Mouse (Mus musculus): Measurements from ENCODE around the gene Cab39.
A peak's percentile ranks its signal among the peaks of the same experiment; 100 is the strongest.

The Cab39 gene

DNA sequence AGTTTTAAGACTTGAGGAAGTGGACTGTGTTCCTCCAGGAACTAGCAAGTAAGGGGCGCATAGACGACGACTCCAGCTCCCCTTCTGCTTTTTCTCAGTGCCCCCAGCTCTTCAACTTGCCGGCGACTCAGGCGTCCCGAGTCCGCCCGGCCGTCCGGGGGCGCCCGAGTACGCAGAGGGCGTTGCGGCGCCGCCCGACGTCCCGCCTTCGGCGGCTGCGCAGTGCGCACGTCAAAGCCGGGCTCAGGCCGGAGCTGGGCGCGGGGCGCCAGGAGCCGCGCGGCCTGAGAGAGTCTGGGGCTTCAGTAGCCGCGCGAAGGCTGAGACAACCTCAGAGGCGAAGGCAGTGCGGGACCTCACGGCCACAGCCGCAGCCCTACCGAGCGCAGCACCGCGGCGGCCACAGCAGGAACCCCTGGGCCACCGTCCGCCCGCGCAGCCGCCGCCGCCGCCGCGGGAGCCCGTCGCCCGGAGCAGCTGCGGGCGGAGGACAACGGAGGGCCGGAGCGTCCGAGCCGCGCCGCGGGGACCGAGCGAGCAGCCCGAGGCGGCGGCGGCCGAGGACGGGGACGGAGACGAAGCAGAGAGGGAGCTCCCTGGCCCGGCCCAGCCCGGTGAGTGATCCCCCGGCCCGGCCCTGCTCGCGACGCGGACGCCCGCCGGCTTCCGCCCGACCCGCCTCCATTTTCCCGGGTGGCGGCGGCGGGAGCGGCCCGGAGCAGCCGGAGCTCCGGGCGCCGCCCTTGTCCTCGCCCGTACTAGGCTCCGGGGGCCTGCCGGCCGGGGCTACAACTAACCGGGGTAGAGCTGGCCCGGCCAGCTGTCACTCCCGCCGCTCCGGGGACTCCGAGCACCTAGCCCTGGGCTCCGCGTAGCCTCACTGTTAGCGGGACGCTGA, at the start of gene Cab39:
Gene Cab39, plus strand, starts transcription at position 234 of the 898 bp plus-strand sequence.
- peak; percentile 93 for DNase-seq (ENCODE audit: low read depth, low spot score)

DNA sequence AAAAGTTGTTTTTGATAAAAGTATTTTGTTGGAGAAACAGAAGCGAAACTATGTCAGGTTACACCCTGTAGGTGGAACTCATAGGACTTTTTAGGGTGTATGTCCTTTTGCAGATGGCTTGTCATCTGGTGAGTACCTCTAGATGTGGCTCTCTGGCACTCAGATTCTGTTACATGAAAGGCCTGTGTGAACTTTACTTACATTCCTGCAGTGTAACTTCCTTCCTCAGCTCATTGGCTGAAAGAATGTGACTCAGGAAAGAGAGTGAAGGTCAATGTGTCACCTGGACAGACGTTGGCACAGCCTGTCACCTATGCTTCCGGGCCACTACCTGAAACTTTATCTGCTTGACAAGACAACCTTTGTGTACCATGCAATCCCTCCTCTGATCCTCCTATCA, 48.7 kb upstream of the Cab39 start:
- DNase-seq (ENCODE audit: low read depth, low spot score), result no peak

DNA sequence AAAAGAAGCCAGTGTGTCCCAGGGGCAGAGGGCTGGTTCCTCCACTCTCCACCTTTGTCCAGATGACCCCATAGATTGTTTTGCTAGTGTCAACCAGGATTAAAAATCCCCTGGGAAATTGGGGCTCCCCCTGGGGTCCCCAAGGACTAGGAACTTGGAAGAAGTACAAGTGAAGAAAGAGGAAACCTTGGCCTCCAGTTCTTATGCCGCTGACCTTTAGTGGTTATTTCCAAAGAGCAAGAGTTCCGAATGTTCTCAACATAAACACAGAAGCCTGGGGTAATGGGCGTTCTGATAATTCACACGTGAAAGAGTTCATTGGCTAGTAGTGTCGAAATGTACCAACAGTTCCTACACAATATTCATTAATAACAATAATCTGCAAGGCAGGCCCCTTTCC, 46.7 kb upstream of the Cab39 start:
- DNase-seq (ENCODE audit: low read depth, low spot score), result no peak

DNA sequence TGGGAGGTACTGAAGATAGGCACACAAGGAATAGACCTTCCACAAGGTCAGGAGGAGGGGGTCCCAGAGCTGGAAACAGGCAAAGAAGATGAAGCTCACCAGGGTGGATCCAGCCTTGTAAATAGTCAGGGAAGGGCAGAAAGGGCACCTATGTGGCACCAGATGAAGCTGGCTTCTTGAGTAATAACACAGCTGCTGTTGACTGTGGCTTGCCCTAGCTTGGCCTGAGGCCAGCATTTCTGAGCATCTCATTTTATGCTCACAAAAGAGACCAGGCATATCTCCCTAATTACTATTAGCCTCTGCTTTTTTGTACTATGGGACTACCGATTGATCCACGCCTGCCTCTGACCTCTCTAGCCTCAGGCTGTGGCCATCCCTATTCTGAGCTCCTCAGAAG, 43.4 kb upstream of the Cab39 start:
- no peak for DNase-seq (ENCODE audit: low read depth, low spot score)

DNA sequence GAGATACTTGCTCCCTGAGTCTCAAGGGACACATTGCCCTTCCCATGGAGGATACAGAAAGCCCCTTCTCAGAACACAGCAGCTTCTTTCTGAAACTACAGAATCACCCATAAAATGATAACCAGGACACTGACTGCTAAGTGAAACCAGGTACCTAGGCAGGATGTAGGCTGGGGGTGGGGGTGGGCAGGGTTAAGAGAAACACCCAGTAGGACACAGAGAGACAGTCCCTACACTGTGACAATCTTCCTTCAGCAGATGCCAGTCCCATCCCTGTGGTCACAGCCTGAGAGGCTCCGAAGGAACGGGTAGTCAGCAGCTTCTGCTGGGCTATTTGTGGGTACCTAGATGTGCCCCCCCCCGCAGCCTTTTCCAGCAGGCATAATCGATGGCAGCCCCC, 42.6 kb upstream of the Cab39 start:
- no peak for DNase-seq (ENCODE audit: low read depth, low spot score)

DNA sequence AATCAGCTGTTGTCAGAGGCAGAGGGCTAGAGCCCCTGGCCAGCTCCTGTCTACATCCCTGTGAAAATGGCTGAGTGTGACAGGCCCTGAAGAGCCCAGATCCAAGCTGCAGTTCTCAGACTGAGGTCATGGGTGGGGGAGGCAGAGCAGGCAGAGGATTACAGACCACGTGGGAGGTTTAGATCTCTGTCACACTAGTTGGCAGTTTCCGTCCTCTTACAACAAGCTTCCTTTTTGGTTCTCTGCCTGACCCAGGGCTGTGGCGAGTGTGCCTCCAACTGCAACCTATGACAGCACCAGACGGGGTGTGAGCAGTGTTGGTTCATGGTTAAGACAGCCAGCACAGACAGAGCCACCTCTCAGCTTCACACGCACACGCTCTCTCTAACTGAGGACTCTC, 41.7 kb upstream of the Cab39 start:
- DNase-seq (ENCODE audit: low read depth, low spot score), result peak; percentile 36

DNA sequence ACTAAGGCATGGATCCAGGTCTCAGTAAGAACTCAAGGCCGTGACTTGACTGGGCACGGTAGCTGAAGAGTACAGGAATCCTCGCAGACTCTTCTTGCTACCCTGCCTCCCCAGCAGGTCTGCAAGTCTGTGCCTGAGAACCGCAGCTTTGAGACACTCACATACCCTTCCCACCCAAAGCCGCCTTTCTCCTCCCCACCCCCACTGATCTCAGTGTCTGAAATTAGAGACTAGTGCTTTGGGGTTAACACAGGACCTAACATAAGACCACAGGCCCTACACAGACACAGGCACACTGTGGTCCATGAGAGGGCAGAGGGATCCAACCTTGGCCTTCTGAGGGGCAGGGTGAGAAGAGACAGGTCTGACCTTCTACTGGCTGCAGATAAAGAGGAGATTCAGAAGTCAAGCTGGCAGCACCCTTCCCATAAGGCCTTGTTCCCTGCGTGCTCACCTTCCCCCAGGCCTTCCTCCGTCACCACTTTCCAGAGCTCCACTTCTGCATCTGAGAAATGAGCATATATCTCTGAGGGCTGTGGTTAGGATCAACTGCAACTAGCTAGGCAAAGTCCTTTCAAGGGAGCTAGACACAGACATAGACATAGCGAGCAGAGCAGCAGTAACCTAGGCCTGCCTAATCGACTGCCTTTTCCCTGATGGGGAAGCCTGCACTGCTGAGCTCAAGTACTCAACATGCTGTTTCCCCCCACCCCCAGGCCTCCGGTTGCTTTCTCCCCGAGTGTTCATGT, 41.1 kb upstream of the Cab39 start:
- no peak for DNase-seq (ENCODE audit: low read depth, low spot score)

DNA sequence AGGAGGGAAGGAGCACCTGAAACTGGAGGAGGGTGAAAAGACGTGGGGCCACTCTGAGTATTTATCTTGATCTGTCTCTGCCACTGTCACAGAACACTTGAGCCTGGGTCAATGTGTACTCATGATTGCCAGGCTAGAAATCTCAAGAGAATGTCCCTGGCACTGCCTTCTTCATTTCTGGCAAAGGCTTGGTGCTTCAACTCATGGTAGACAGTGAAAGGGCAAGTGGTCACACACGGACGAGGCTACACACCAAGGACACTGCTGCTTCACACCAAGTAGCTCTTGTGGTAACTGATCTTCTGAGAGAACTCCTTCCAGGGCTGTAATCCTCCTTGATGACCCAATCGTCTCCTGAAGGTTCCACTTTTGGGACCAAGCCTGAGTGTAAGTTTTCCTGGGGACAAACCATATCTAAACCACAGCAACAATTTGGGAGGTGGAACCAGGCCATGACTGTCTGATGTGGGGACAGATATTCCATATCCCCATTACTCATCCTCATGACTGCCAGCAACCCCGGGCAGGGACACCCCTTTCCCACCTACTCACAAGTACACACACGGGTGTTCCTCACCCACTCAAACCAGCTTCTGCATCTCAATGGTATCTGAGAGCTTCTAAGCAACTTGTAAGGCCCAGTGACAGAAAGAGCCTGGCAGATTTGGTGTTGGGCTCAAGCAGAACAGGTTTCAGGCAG, 35.6 kb upstream of the Cab39 start:
- DNase-seq (ENCODE audit: low read depth, low spot score), result peak; percentile 69

DNA sequence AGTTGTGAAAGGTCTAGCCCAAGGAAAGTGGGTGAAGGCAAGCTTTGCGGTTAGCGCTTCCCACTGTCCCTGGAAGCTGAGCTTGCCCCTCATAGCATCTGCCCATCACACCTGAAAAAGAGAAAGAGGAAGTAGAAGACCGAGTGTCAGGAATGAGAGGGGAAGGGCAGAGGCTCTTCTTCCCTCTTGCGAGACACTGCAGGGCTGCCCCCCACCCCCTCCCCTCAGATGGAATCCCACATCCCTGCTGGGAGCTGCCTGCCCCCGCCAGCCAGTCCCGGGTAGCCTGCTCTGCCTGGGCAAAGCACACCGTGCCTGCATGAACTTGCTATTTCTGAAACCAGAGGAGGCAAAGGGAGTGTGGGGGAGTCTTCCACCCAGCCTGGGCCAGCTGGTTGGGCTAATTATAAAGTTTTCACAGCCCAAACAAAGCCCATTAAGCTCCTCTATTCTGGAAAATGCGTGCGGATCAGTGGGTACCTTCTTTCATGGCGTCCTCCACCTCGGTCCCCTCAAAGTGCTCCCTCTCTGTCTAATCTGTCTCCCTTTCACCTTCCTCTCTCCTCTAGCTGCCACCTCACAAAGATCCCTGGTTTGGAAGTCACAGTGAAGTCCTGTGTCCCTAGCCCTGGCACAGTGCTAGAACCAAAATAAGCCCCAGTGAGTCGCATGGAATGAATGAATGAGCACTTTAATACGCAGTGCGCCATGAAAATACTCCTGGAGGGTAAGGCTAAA, 34.8 kb upstream of the Cab39 start:
- DNase-seq (ENCODE audit: low read depth, low spot score), result peak; percentile 75

DNA sequence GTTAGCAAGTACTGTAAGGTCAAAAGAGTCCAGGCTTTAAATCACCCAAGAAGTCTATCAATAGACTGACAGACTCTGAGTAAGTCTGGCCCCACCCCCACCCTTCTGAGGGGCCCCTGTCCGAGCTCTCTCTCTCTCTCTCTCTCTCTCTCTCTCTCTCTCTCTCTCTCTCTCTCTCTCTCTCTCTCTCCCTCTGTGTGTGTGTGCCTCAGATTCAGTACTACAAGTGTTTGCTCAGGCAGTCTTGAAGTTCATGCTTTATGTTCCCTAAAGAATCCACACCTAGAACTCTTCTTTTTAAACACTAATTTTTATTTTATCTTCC, 34.3 kb upstream of the Cab39 start:
- DNase-seq (ENCODE audit: low read depth, low spot score), result no peak

DNA sequence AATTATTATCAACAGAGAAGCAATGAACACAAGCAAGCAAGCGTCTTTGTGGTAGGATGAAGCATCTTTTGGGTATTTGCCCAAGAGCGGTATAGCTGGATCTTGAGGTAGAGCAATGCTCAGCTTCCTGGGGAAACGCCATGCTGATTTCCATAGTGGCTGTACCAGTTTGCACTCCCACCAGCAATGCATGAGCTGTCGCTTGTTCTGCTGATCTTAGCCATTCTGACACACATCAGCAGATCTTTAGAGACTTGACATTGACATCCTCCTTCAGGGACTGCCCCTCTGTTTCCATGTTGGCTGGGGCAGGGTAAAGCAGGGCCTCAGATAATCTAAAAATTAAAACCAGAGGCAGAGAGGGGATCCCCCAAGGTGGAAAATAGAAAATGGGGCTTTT, 31.6 kb upstream of the Cab39 start:
- no peak for DNase-seq (ENCODE audit: low read depth, low spot score)

DNA sequence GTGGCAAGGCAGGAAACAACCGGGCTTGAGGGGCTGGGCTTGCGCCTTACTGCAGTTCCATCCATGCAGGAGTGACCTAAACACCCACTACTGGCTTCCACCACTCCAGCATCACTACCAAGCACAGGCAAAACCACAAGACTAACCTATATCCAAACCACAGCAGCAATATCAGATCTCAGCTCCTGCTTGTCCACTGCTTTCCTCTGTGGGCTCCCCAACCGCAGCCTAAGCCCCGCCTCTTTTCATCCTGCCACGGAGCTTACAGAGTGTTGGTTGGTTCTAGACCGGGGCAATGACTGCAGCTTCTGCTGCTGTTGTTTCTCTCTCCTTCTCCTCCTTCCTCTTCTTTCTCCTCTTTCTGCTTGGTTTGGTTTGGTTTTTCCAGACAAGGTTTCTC, 29.9 kb upstream of the Cab39 start:
- DNase-seq (ENCODE audit: low read depth, low spot score), result no peak

DNA sequence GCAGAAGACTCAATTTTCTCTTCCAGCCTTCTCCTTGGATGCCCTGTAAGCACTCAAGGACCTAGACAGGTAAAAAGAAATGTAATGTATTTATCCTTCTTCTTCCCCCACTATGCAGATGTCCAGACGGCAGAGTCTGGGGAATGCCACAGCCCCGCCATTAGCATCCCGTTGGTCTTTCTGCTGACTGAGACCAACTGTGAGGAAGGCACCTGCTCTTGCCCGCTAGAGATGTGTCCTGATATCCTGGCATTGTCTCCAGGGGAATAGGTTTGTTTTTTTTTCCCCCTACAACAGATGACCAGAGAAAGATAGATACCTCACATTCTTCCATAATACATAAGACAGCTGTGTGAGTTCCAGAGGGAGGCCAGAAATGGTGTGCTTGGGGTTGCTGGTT, 28.9 kb upstream of the Cab39 start:
- no peak for DNase-seq (ENCODE audit: low read depth, low spot score)

DNA sequence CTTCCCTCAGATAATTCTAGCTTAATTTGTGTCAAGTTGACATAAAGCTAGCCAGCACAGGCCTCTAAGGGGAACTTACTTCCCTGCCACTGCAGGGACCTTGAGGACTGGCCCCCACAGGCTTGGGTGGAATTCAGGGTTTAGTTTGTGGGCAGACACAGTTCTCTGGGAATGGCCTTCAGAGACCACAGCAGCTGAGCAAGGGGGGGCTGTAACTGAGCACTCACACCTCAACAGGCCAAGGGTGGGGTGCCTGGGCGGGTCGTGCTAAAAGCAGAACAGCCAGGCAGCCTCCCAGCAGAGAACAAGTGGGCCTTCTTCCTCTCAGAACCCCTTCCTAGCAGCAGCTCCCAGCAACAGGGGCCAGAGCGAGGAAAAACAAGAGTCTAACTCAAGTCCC, 27.1 kb upstream of the Cab39 start:
- no peak for DNase-seq (ENCODE audit: low read depth, low spot score)

DNA sequence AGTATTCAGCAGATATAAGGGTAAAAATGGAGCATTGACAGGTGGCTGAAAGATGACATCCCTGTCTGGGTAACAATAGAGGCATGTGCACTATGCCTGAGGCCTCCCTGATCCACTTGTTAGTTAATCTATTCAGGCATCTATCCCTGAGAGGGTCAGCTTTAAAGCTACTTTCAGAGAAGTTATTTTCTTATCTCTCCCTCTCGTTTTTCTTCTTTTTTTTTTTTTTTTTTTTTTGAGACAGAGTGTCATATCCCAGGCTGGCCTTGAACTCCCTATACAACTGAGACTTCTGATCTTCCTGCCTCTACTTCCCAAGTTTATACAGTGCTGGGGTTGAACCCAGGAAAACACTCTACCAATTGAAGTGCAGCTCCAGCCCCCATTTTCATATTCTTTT, 25.5 kb upstream of the Cab39 start:
- DNase-seq (ENCODE audit: low read depth, low spot score), result no peak

DNA sequence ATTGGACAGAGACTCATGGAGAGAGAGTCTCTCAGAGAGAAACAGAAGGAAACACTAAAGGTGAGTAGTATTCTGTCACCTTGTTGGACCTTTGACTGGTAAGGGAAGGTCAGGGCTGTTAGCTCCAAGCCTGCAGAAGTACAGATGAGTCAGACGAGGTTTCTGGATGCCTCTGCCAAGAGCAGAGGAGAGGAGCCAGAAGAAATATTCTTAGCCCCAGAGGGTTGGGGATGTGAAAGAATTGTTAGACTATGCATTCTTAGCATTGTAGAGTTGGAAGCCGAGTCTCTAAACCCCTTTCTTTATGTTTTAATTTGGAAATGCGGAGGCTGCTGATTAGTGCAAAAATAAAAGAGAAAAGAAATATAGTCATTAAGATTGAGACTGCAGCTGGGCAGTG, 21.3 kb upstream of the Cab39 start:
- peak; percentile 69 for DNase-seq (ENCODE audit: low read depth, low spot score)

DNA sequence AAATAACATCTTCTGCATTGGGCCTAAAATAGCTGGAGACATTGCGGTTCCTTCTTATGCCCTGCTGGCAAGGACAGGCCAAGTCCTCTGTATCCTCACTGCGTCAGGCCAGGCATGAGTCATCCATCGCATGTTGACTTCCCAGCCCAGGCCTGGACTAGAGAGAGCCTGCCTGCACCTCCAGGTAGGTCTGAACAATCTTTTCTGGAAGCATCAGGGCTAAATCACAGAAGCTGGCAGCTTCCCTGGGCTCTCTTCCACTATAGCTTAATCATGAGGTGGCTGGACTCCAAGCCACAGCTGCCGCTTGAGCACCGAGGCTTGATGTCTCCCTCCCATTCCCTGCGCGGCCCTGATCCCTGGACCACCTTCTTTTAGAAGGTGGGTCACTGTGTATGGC, 18.1 kb upstream of the Cab39 start:
- DNase-seq (ENCODE audit: low read depth, low spot score), result peak; percentile 50

DNA sequence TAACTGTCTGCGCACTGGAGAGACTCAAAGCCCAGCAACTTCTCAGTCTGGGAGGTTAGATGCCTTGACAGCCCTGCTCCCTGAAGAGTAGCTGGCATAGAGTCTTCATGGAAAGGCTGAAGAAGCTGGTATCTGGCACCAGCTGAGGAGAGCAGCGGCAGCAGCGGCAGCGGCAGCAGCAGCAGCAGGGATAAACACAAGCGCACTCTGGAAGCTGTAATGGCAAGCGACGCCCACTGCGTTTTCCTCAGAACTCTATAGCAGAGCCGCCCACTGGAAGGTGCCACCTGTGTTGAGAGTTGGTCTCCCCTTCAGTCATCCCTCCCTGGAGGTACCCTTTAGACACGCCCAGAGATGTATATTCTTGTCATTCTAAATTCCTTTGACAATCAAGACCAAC, 17.1 kb upstream of the Cab39 start:
- DNase-seq (ENCODE audit: low read depth, low spot score), result peak; percentile 38

DNA sequence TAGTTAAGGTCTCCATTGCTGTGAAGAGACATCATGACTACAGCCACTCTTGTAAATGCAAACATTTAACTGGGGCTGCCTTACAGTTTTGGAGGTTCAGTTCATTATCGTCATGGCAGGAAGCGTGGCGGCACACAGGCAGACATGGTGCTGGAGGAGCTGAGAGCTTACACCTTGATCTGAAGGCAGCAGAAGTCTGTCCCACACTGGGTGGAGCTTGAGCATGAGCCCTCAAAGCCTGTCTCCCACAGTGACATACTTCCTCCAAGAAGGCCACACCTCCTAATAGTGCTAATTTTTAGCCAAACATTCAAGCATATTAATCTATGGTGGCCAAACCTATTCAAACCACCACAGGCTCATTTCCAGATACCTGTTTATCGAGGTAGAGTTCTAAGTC, 14.8 kb upstream of the Cab39 start, which contains the start of gene A630001G21Rik:
Gene A630001G21Rik, minus strand, starts transcription at position 208 of the 400 bp plus-strand sequence.
- no peak for DNase-seq (ENCODE audit: low read depth, low spot score)

DNA sequence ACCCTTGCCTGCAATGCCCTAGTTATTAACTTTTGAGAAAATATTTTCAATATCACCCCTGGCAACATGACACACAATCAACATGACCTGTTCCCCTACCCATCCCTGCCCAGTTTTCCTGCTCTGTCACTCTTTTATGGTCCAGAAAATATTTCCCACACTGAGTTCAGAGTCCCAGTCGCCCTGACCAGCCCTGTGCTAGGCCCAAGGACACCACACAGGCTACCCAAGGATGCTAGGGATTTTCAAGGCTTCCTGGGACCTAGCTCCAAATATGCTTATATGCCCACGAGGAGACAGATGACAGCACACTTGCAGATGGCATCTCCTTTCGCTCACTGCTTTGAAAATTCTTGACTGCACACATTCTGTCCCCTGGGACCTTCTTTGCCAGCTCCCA, 14.2 kb upstream of the Cab39 start:
- no peak for DNase-seq (ENCODE audit: low read depth, low spot score)

DNA sequence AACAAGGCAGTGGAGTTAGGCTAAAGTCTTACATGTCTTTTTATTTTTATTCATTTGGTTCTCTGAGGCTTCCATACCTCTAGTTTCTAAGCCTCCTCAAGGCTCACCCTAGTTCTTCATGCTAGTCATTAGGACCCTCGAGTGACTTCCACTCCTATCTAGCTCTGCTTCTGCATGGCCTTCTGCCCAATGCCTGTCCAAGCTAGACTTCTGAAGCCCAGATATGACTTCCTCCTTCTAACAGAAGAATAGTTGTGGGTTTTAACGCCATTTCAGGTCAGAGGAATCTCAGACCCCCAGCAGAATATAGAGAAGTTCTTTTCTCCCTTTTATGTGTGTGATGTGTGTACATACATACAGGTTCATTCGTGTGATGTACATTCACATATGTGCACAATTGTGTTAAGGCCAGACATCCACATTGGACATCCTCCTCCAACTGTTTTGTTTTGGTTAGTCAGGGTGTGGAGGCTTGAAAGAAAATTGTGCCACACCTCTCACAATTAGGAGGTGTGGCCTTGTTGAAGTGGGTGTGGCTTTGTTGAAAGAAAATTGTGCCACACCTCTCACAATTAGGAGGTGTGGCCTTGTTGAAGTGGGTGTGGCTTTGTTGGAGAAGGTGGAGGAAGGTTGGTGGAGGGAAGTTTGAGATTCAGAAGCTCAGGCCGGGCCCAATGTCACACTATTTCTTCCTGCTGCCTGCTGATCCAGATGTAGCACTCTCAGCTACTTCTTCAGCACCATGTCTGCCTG, 13.6 kb upstream of the Cab39 start:
- no peak for DNase-seq (ENCODE audit: low read depth, low spot score)

Measured in brain, adult 2 months (tissue).